10 mouse cellular contexts compared by ENCODE assay signal in the genomic region with DNA sequence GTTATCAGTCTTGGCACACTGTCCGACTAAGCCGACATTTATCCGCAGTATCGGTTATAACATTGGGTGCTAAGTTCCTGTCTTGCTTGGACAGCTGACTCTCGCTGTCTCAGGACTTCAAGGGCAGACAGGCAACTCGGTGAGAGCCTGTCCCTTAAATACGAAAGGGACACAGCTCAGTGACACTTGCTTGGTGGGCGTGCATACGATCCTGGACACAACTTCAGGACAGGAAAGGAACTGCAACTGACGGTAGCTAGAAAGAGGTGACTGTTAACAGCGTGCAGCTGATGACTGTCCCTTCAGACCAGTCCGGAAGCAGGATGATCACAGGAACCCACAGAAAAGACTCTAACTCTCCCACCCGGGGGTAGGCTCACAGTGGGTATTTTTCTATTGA. TPM values are rescaled to one million over a fixed set of nuclear protein-coding genes. Genes with fewer than 3 reads are reported as not detected.
A peak's percentile ranks its signal among the peaks of the same experiment; 100 is the strongest.
DNase-seq lines count a peak whose midpoint lies in the region; ATAC-seq and TF ChIP-seq lines count a peak whose summit lies in the region.
"Had no signal": no experiment of that assay in that cellular context is flagged by ENCODE, and none has a peak within 500 bp of the region (broad histone marks: within the 10 kb centered on the region; RNA-seq: fewer than 3 reads in every experiment).

No protein-coding gene starts in this region.

- WGBS in heart, postnatal 0 days, result 30% methylated on average over 13 of the region's 13 CpGs
- 30% methylated on average over 13 of the region's 13 CpGs for WGBS in lung, embryonic 16.5 days

- TF ChIP-seq CTCF in heart, postnatal 0 days (IDR thresholded peaks at IDR 0.05; ENCODE audit: low read depth), result peak; percentile 47

- TF ChIP-seq EP300 in heart, postnatal 0 days (IDR thresholded peaks at IDR 0.05; ENCODE audit: low read depth), result no peak

- peaks cover 17% of the 10 kb centered on the region for H3K36me3 ChIP-seq in heart, postnatal 0 days (replicated peaks; ENCODE audit: control insufficient read depth, insufficient read depth, low read length)
- no peaks in the 10 kb centered on the region for H3K36me3 ChIP-seq in lung, embryonic 16.5 days (ENCODE audit: control insufficient read depth, insufficient read depth, low read length)
- H3K36me3 ChIP-seq: midbrain, embryonic 13.5 days had no signal

- H3K27ac ChIP-seq in heart, postnatal 0 days (ENCODE audit: low read depth), result no peak overlapping the region
- no peak overlapping the region for H3K27ac ChIP-seq in lung, embryonic 16.5 days (ENCODE audit: low read length)
- H3K27ac ChIP-seq: midbrain, embryonic 13.5 days had no signal

- no peaks in the 10 kb centered on the region for H3K4me1 ChIP-seq in heart, postnatal 0 days (ENCODE audit: control insufficient read depth, insufficient read depth)
- no peaks in the 10 kb centered on the region for H3K4me1 ChIP-seq in lung, embryonic 16.5 days (replicated peaks; ENCODE audit: control insufficient read depth, insufficient read depth, low read length)
- H3K4me1 ChIP-seq: midbrain, embryonic 13.5 days had no signal

- ATAC-seq in heart, postnatal 0 days (ENCODE audit: insufficient read depth, low read depth), result no peak
- ATAC-seq in lung, embryonic 16.5 days (ENCODE audit: low read depth), result no peak
- ATAC-seq: midbrain, embryonic 13.5 days had no signal

- intact Hi-C loops in heart, postnatal 10 days (cut with DNase I), result no loop called here

- H3K4me3 ChIP-seq in heart, postnatal 0 days (ENCODE audit: low read depth, low read length), result peak overlapping the region; percentile 5; the same call in 1 of the 2 replicates
- H3K4me3 ChIP-seq in lung, embryonic 16.5 days (ENCODE audit: low read length), result no peak overlapping the region
- H3K4me3 ChIP-seq: midbrain, embryonic 13.5 days had no signal

- H3K9ac ChIP-seq in heart, postnatal 0 days (replicated peaks; ENCODE audit: low read depth, low read length), result no peak overlapping the region
- H3K9ac ChIP-seq in lung, embryonic 16.5 days (ENCODE audit: low read length), result no peak overlapping the region
- H3K9ac ChIP-seq: midbrain, embryonic 13.5 days had no signal

- no peaks in the 10 kb centered on the region for H3K27me3 ChIP-seq in heart, postnatal 0 days (ENCODE audit: control insufficient read depth, insufficient read depth, low read length)
- no peaks in the 10 kb centered on the region for H3K27me3 ChIP-seq in lung, embryonic 16.5 days (ENCODE audit: control insufficient read depth, insufficient read depth, low read depth, low read length)
- H3K27me3 ChIP-seq: midbrain, embryonic 13.5 days had no signal

- H3K9me3 ChIP-seq in heart, postnatal 0 days (replicated peaks; ENCODE audit: control insufficient read depth, low read length), result no peaks in the 10 kb centered on the region
- no peaks in the 10 kb centered on the region for H3K9me3 ChIP-seq in lung, embryonic 16.5 days (ENCODE audit: control insufficient read depth, low read length)
- H3K9me3 ChIP-seq: midbrain, embryonic 13.5 days had no signal

- peak; percentile 33 for DNase-seq in heart, postnatal 0 days (ENCODE audit: low spot score)
- no peak for DNase-seq in heart, postnatal 10 days
- no peak for DNase-seq in lung, postnatal 36 days
- peak; percentile 7 for DNase-seq in brain, adult 2 months (ENCODE audit: low read depth, low spot score)
- DNase-seq in retina, embryonic 14.5 days (ENCODE audit: low spot score), result peak; percentile 35
- DNase-seq in frontal cortex, postnatal 14 days (ENCODE audit: low spot score in 2 of 2), result no peak
- DNase-seq: layer of hippocampus, postnatal 36 days; thymus, postnatal 14 days had no signal

- H3K4me2 ChIP-seq in heart, postnatal 0 days (ENCODE audit: low read depth, low read length), result peak overlapping the region; percentile 32
- H3K4me2 ChIP-seq in lung, embryonic 16.5 days (ENCODE audit: low read depth, low read length), result 0 out of 2 replicates have a peak overlapping the region, but pooled peaks have one; percentile 27
- H3K4me2 ChIP-seq: midbrain, embryonic 13.5 days had no signal

RNA-seq across cellular contexts. Expression of a gene that starts 27.8 kb away (rescaled TPM):
- total RNA-seq in heart, postnatal 0 days (2014; rRNA removed; ENCODE audit: low replicate concordance), result 32.0 and 39.1 TPM in 2 replicates
- polyA plus RNA-seq in heart, postnatal 0 days (2015; fragmentation: Nextera tagmentation; extraction: Ambion mirVana), result 11.8 and 12.3 TPM in 2 replicates
- total RNA-seq in heart, postnatal 10 days (2021), result 10 to 100 TPM; 53.6 to 56.0 TPM
- 15.6 and 16.7 TPM in 2 replicates for polyA plus RNA-seq in lung, embryonic 16.5 days (2015; fragmentation: Nextera tagmentation; extraction: Ambion mirVana)

Comparison
In these comparisons a context has a peak if more than half of its experiments do, and no peak if none do; other contexts are left out.
1. DNase-seq: peak in heart, postnatal 0 days (single experiment), brain, adult 2 months (single experiment) and retina, embryonic 14.5 days (single experiment); none in heart, postnatal 10 days (0 of 2), lung, postnatal 36 days (single experiment) and frontal cortex, postnatal 14 days (0 of 2).